Mouse (Mus musculus) common myeloid progenitor, adult 5-6 weeks (primary cell): ENCODE data around the gene Agfg2. TPM values are rescaled to one million over a fixed set of nuclear protein-coding genes. Genes with fewer than 3 reads are reported as not detected.
A peak's percentile ranks its signal among the peaks of the same experiment; 100 is the strongest.
"Not testable (repeated sequence)": the region's sequence is repeated elsewhere in the genome, so short reads cannot be mapped to it uniquely, and the experiment has no call there.

ENCODE experiments used
- ATAC-seq: replicated peaks from 2 replicates; pipeline ENCODE4 v1.8.0; 2016; ENCODE audit warnings: low read depth, mild to moderate bottlenecking, moderate TSS enrichment, inconsistent platforms; ENCODE audit not compliant: poor library complexity, severe bottlenecking
- total RNA-seq: library from RNA; stranded (forward); fragments of 200-1000, 187-1606 nt; gene quantifications from 2 replicates; pipeline ENCODE4 v1.2.3, GENCODE M21; 2017

Agfg2 gene
- total RNA-seq, result 10.1 and 15.7 TPM in 2 replicates

GRCm38 (mm10) chr5:137684294-137685123 lies at the start of gene Agfg2:
Gene Agfg2, minus strand, starts transcription at chr5:137684726.
- ATAC-seq, result peak; percentile 89

- no peak for ATAC-seq
Observed at GRCm38 (mm10) chr5:137733638-137734288, 49.2 kb upstream of the Agfg2 start.

GRCm38 (mm10) chr5:137726767-137727166 lies 42.2 kb upstream of the Agfg2 start:
- no peak for ATAC-seq

- ATAC-seq, result peak; percentile 76
Observed at GRCm38 (mm10) chr5:137723840-137724239, 39.3 kb upstream of the Agfg2 start.

GRCm38 (mm10) chr5:137720558-137721164 lies 36.1 kb upstream of the Agfg2 start:
- not testable (repeated sequence) for ATAC-seq

GRCm38 (mm10) chr5:137719088-137719487 lies 34.6 kb upstream of the Agfg2 start:
- ATAC-seq, result no peak

GRCm38 (mm10) chr5:137718020-137718790 lies 33.7 kb upstream of the Agfg2 start:
- ATAC-seq, result peak; percentile 60

GRCm38 (mm10) chr5:137715685-137716084 lies 31.2 kb upstream of the Agfg2 start:
- ATAC-seq, result no peak

GRCm38 (mm10) chr5:137713454-137713853 lies 28.9 kb upstream of the Agfg2 start:
- ATAC-seq, result no peak

- peak; percentile 68 for ATAC-seq
Observed at GRCm38 (mm10) chr5:137706913-137707633, 22.5 kb upstream of the Agfg2 start.

- ATAC-seq, result peak; percentile 76
Observed at GRCm38 (mm10) chr5:137705242-137705641, 20.7 kb upstream of the Agfg2 start.

GRCm38 (mm10) chr5:137699850-137700249 lies 15.3 kb upstream of the Agfg2 start:
- peak; percentile 36; the same call in 1 of the 2 replicates for ATAC-seq

GRCm38 (mm10) chr5:137699080-137699479 lies 14.6 kb upstream of the Agfg2 start:
- ATAC-seq, result no peak

- peak; percentile 73 for ATAC-seq
Observed at GRCm38 (mm10) chr5:137695930-137696329, 11.4 kb upstream of the Agfg2 start.

- ATAC-seq, result no peak
Observed at GRCm38 (mm10) chr5:137694796-137695195, 10.3 kb upstream of the Agfg2 start.

GRCm38 (mm10) chr5:137691881-137692280 lies 7.4 kb upstream of the Agfg2 start:
- no peak for ATAC-seq

GRCm38 (mm10) chr5:137690531-137690930 lies 6.0 kb upstream of the Agfg2 start:
- ATAC-seq, result no peak

GRCm38 (mm10) chr5:137689974-137690373 lies 5.4 kb upstream of the Agfg2 start:
- no peak for ATAC-seq

- ATAC-seq, result peak; percentile 75
Observed at GRCm38 (mm10) chr5:137686127-137686790, 1.7 kb upstream of the Agfg2 start.
